Mouse (Mus musculus) heart, embryonic 13.5 days (tissue): ENCODE results near the gene Txk. TPM values are rescaled to one million over a fixed set of nuclear protein-coding genes. Genes with fewer than 3 reads are reported as not detected.

Experiments
- ATAC-seq: fragments of 200-750 bp; cut with Nextera tagmentation; 2 replicates; pipeline ENCODE4 v1.8.0; 2017; ENCODE audit warnings: moderate TSS enrichment; ENCODE audit not compliant: insufficient number of reproducible peaks, low FRiP score, low TSS enrichment; ENCODE audit errors: extremely low read depth
- H3K27ac ChIP-seq: fragments of 300-500 bp; sonication (generic); replicated peaks from 2 replicates; pipeline ENCODE4 v1.5.1; 2015; ENCODE audit warnings: moderate library complexity, mild to moderate bottlenecking, inconsistent platforms
- H3K27me3 ChIP-seq: fragments of 300-500 bp; sonication (generic); replicated peaks from 2 replicates; pipeline ENCODE4 v1.6.1; 2015; ENCODE audit warnings: mild to moderate bottlenecking, inconsistent platforms
- H3K36me3 ChIP-seq: fragments of 300-500 bp; sonication (generic); 2 replicates; pipeline ENCODE4 v1.6.1; 2015; ENCODE audit warnings: mild to moderate bottlenecking, inconsistent platforms
- H3K4me1 ChIP-seq: fragments of 300-500 bp; sonication (generic); 2 replicates; pipeline ENCODE4 v1.6.1; 2015; ENCODE audit warnings: inconsistent platforms
- H3K4me2 ChIP-seq: fragments of 300-500 bp; sonication (generic); 2 replicates; pipeline ENCODE4 v1.6.1; 2015; ENCODE audit warnings: inconsistent platforms, mild to moderate bottlenecking, moderate library complexity
- H3K4me3 ChIP-seq: fragments of 300-500 bp; sonication (generic); 2 replicates; pipeline ENCODE4 v1.5.1; 2015; ENCODE audit warnings: moderate library complexity, mild to moderate bottlenecking, inconsistent platforms
- H3K9ac ChIP-seq: fragments of 300-500 bp; sonication (generic); 2 replicates; pipeline ENCODE4 v1.6.1; 2015; ENCODE audit warnings: inconsistent platforms, mild to moderate bottlenecking, moderate library complexity
- H3K9me3 ChIP-seq: fragments of 300-500 bp; sonication (generic); 2 replicates; pipeline ENCODE4 v1.6.1; 2016; ENCODE audit warnings: inconsistent platforms
- WGBS: fragments of 180-500 bp; shearing (Covaris S2); methylation state at CpG from one replicate; pipeline ENCODE4 v1.1.7; 2015; ENCODE audit warnings: mixed read lengths; 5-methylcytosine and 5-hydroxymethylcytosine counted together
- polyA plus RNA-seq: library from polyadenylated mRNA; unstranded; fragments of >200 nt; fragmentation: Nextera tagmentation; extraction: Ambion mirVana; gene quantifications from 2 replicates; pipeline ENCODE4 v1.2.1, GENCODE M21; 2015

Gene Txk
- polyA plus RNA-seq, 1 experiment from 2014 or later: 0.20 TPM

DNA sequence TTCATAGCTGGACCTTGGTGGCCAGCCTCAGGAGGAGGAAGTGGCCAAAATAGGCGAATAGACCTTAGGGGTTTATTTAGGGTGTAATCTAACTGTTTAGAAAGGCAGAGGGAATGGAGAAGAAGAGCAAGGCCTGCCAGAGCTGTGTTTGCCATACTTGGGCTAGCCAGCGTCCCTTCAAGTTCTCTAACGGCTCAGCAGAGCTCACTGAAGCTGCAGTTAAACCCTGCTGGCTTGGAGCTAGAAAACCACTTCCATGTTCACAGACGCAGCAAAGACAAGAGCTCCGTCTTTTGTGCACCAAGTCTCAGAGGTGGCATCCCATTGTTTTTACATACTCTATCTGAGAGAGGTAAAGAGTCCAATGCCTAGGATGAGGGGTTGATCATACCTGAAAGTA, 2.4 kb downstream of the Txk start:
- Histone ChIP-seq H3K9me3 (no peaks in the 10 kb centered on the region), H3K27me3 (no peaks in the 10 kb centered on the region), H3K27ac (no peak overlapping the region), H3K4me2 (no peak overlapping the region), H3K4me1 (peaks cover 15% of the 10 kb centered on the region), H3K36me3 (peaks cover 14% of the 10 kb centered on the region), H3K9ac (no peak overlapping the region), H3K4me3 (no peak overlapping the region)
- ATAC-seq: no peak
- 78% methylated on average over 5 of the region's 5 CpGs for WGBS

- Histone ChIP-seq H3K9ac (no peak overlapping the region), H3K9me3 (no peaks in the 10 kb centered on the region), H3K4me3 (no peak overlapping the region), H3K27ac (no peak overlapping the region), H3K4me2 (no peak overlapping the region), H3K36me3 (0 out of 2 replicates have a peak, but pooled peaks cover 3% of the 10 kb centered on the region), H3K27me3 (no peaks in the 10 kb centered on the region), H3K4me1 (peaks cover 15% of the 10 kb centered on the region)
- no peak for ATAC-seq
- WGBS: 52% methylated on average over 7 of the region's 7 CpGs
These were observed 3.8 kb downstream of the Txk start for GRCm38 (mm10) chr5:72748659-72749265.

GRCm38 (mm10) chr5:72747384-72747783, 5.2 kb downstream of the Txk start:
- Histone ChIP-seq H3K9ac (no peak overlapping the region), H3K27me3 (no peaks in the 10 kb centered on the region), H3K4me1 (peaks cover 15% of the 10 kb centered on the region), H3K27ac (no peak overlapping the region), H3K4me2 (no peak overlapping the region), H3K9me3 (no peaks in the 10 kb centered on the region), H3K4me3 (no peak overlapping the region), H3K36me3 (no peaks in the 10 kb centered on the region)
- ATAC-seq: no peak
- WGBS: 62% methylated on average over 4 of the region's 4 CpGs

- no peak overlapping the region for H3K4me2 ChIP-seq
- ATAC-seq: no peak
- H3K9me3 ChIP-seq: no peaks in the 10 kb centered on the region
These were observed 6.1 kb downstream of the Txk start for GRCm38 (mm10) chr5:72746461-72746860.

GRCm38 (mm10) chr5:72743103-72743502, 9.5 kb downstream of the Txk start:
- 85% methylated on average over 6 of the region's 6 CpGs for WGBS
- Histone ChIP-seq H3K27ac (no peak overlapping the region), H3K36me3 (no peaks in the 10 kb centered on the region), H3K4me3 (no peak overlapping the region), H3K9ac (no peak overlapping the region), H3K9me3 (no peaks in the 10 kb centered on the region), H3K4me1 (peaks cover 8% of the 10 kb centered on the region), H3K27me3 (no peaks in the 10 kb centered on the region), H3K4me2 (no peak overlapping the region)
- no peak for ATAC-seq

More at GRCm38 (mm10) chr5:72746461-72746860, 6.1 kb downstream of the Txk start:
- WGBS: 73% methylated on average over 4 of the region's 4 CpGs
- peaks cover 15% of the 10 kb centered on the region for H3K4me1 ChIP-seq
- no peak overlapping the region for H3K9ac ChIP-seq
- H3K36me3 ChIP-seq: no peaks in the 10 kb centered on the region
- H3K27me3 ChIP-seq: no peaks in the 10 kb centered on the region
- no peak overlapping the region for H3K4me3 ChIP-seq
- H3K27ac ChIP-seq: no peak overlapping the region

GRCm38 (mm10) chr5:72736868-72737267, 15.7 kb downstream of the Txk start:
- H3K4me1 ChIP-seq: peaks cover 18% of the 10 kb centered on the region
- H3K9ac ChIP-seq: no peak overlapping the region
- 28% methylated on average over 7 of the region's 7 CpGs for WGBS
- no peaks in the 10 kb centered on the region for H3K36me3 ChIP-seq
- peak overlapping the region; percentile 45 for H3K4me2 ChIP-seq
- no peak overlapping the region for H3K4me3 ChIP-seq
- no peak overlapping the region for H3K27ac ChIP-seq
- ATAC-seq: no peak
- H3K9me3 ChIP-seq: no peaks in the 10 kb centered on the region
- H3K27me3 ChIP-seq: no peaks in the 10 kb centered on the region

DNA sequence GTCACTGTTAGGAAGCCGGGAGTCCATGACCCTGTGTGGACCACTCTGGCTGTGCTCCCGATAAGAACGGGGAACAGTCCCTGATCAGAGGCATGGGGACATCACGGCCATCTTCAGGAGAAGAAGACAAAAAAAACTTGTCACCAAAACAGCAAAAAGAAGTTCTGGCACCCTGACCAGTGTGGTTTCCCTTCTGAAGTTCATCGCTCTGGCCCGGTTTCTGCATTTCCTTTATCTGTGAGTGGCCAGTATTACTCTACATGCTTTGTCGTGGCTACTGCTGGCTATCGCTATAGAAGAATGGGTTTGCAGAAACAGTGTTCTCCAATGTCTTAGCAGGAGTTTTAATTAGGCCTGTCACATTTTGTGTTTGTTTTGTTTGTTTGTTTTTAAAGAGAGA, 16.1 kb downstream of the Txk start:
- Histone ChIP-seq H3K4me3 (no peak overlapping the region), H3K9ac (no peak overlapping the region), H3K27ac (no peak overlapping the region), H3K4me1 (peaks cover 18% of the 10 kb centered on the region), H3K4me2 (peak overlapping the region; percentile 45), H3K27me3 (no peaks in the 10 kb centered on the region), H3K9me3 (no peaks in the 10 kb centered on the region), H3K36me3 (no peaks in the 10 kb centered on the region)
- no peak for ATAC-seq
- WGBS: 20% methylated on average over 8 of the region's 8 CpGs

GRCm38 (mm10) chr5:72735763-72736162, 16.8 kb downstream of the Txk start:
- 48% methylated on average over 7 of the region's 7 CpGs for WGBS
- no peak for ATAC-seq
- Histone ChIP-seq H3K9ac (no peak overlapping the region), H3K36me3 (no peaks in the 10 kb centered on the region), H3K27ac (no peak overlapping the region), H3K4me2 (peak overlapping the region; percentile 45), H3K4me1 (peaks cover 18% of the 10 kb centered on the region), H3K27me3 (no peaks in the 10 kb centered on the region), H3K4me3 (no peak overlapping the region), H3K9me3 (no peaks in the 10 kb centered on the region)

GRCm38 (mm10) chr5:72732885-72733284, 19.7 kb downstream of the Txk start:
- Histone ChIP-seq H3K27me3 (no peaks in the 10 kb centered on the region), H3K36me3 (no peaks in the 10 kb centered on the region), H3K9ac (no peak overlapping the region), H3K4me2 (no peak overlapping the region), H3K4me3 (no peak overlapping the region), H3K4me1 (peaks cover 18% of the 10 kb centered on the region), H3K27ac (no peak overlapping the region), H3K9me3 (no peaks in the 10 kb centered on the region)
- no peak for ATAC-seq
- WGBS: 82% methylated on average over 1 of the region's 1 CpGs

DNA sequence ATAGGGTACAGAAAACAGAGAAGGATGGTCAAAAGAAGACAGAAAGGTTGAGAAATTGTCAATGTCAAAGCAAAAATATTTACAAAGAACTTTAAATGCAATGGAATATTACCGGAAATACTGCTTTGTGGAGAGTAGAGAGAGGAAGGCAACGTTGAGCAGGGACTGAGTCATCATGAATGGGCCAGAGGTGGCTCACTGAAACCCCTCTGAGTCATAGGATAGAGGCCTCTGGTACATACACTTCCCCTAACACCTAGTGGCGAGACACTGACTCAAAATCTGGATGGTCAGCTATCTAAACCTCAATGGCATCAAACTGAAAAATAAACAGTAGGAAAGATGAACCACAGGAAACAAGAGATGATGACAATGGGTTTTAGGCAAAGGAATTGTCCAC, 27.2 kb downstream of the Txk start:
- Histone ChIP-seq H3K9ac (no peak overlapping the region), H3K4me3 (no peak overlapping the region), H3K27me3 (no peaks in the 10 kb centered on the region), H3K4me2 (no peak overlapping the region), H3K9me3 (no peaks in the 10 kb centered on the region), H3K36me3 (no peaks in the 10 kb centered on the region), H3K27ac (no peak overlapping the region), H3K4me1 (no peaks in the 10 kb centered on the region)
- no peak for ATAC-seq
- 68% methylated on average over 3 of the region's 3 CpGs for WGBS

- no peak overlapping the region for H3K9ac ChIP-seq
- H3K4me3 ChIP-seq: no peak overlapping the region
- no peaks in the 10 kb centered on the region for H3K36me3 ChIP-seq
- no peaks in the 10 kb centered on the region for H3K9me3 ChIP-seq
- no peak overlapping the region for H3K27ac ChIP-seq
- no peaks in the 10 kb centered on the region for H3K27me3 ChIP-seq
- no peak overlapping the region for H3K4me2 ChIP-seq
- no peaks in the 10 kb centered on the region for H3K4me1 ChIP-seq
- no peak for ATAC-seq
- WGBS: 50% methylated on average over 2 of the region's 2 CpGs
These were observed 29.1 kb downstream of the Txk start for GRCm38 (mm10) chr5:72723429-72723828.

GRCm38 (mm10) chr5:72720587-72720986, 32.0 kb downstream of the Txk start:
- Histone ChIP-seq H3K4me1 (no peaks in the 10 kb centered on the region), H3K27ac (no peak overlapping the region), H3K27me3 (no peaks in the 10 kb centered on the region), H3K36me3 (no peaks in the 10 kb centered on the region), H3K9ac (no peak overlapping the region), H3K4me3 (no peak overlapping the region), H3K4me2 (no peak overlapping the region), H3K9me3 (no peaks in the 10 kb centered on the region)
- WGBS: 56% methylated on average over 7 of the region's 7 CpGs
- no peak for ATAC-seq
